Mouse (Mus musculus) thymus, adult 18-20 months (tissue): ENCODE data around the gene Gm49337.

ENCODE experiments used
- DNase-seq, 2 experiments: peaks; one replicate each; pipeline ENCODE4 v3.0.0; 2022; ENCODE audit warnings: mixed read lengths in 2 of 2

Gm49337 gene

GRCm38 (mm10) chr4:116164759-116165554, 8.2 kb upstream of the Gm49337 start:
- no peak for DNase-seq

GRCm38 (mm10) chr4:116165708-116166407, 7.3 kb upstream of the Gm49337 start:
- DNase-seq: no peak

GRCm38 (mm10) chr4:116167404-116167803, 5.8 kb upstream of the Gm49337 start, which contains the start of gene Tspan1:
Gene Tspan1, minus strand, starts transcription at chr4:116167601.
- no peak for DNase-seq

GRCm38 (mm10) chr4:116168617-116169352, 4.4 kb upstream of the Gm49337 start:
- DNase-seq: peak in 1 of 2 experiments; percentile 43

- no peak for DNase-seq
These were observed 3.9 kb upstream of the Gm49337 start for GRCm38 (mm10) chr4:116169353-116169672.

- DNase-seq: no peak
These were observed 568 bp downstream of the Gm49337 start for GRCm38 (mm10) chr4:116173752-116174151.

GRCm38 (mm10) chr4:116174466-116175116, 1.4 kb downstream of the Gm49337 start:
- DNase-seq: no peak

GRCm38 (mm10) chr4:116175136-116175535, 2.0 kb downstream of the Gm49337 start:
- DNase-seq: no peak

GRCm38 (mm10) chr4:116175711-116176542, 2.7 kb downstream of the Gm49337 start:
- no peak for DNase-seq

GRCm38 (mm10) chr4:116176543-116176988, 3.4 kb downstream of the Gm49337 start:
- peak; percentile 49 to 64 for DNase-seq

GRCm38 (mm10) chr4:116177140-116177539, 4.0 kb downstream of the Gm49337 start:
- DNase-seq: no peak

GRCm38 (mm10) chr4:116182079-116182478, 8.9 kb downstream of the Gm49337 start:
- DNase-seq: no peak

- no peak for DNase-seq
These were observed 9.6 kb downstream of the Gm49337 start for GRCm38 (mm10) chr4:116182745-116183144.

GRCm38 (mm10) chr4:116185083-116185482, 11.9 kb downstream of the Gm49337 start:
- no peak for DNase-seq

GRCm38 (mm10) chr4:116192286-116192835, 19.2 kb downstream of the Gm49337 start:
- no peak for DNase-seq

GRCm38 (mm10) chr4:116193583-116194383, 20.6 kb downstream of the Gm49337 start:
- DNase-seq: no peak

- DNase-seq: no peak
These were observed 25.2 kb downstream of the Gm49337 start for GRCm38 (mm10) chr4:116198422-116198821.

GRCm38 (mm10) chr4:116204422-116204821, 31.2 kb downstream of the Gm49337 start:
- no peak for DNase-seq

GRCm38 (mm10) chr4:116206531-116206930, 33.3 kb downstream of the Gm49337 start:
- no peak for DNase-seq

GRCm38 (mm10) chr4:116208891-116209290, 35.7 kb downstream of the Gm49337 start:
- DNase-seq: no peak
